Mouse (Mus musculus) frontal cortex, postnatal 10 days (tissue): ENCODE measurements around the gene Smad3.

Source experiments
- DNase-seq, 2 experiments: peaks; one replicate each; pipeline ENCODE4 v3.0.0; 2022; ENCODE audit warnings: low spot score in 2 of 2, mixed read lengths in 1 of 2

Gene Smad3

GRCm38 (mm10) chr9:63774854-63775483, 17.2 kb upstream of the Smad3 start:
- no peak for DNase-seq

- DNase-seq: no peak
These were observed 14.7 kb upstream of the Smad3 start for GRCm38 (mm10) chr9:63772452-63772851.

GRCm38 (mm10) chr9:63771676-63772075, 13.9 kb upstream of the Smad3 start:
- no peak for DNase-seq

DNA sequence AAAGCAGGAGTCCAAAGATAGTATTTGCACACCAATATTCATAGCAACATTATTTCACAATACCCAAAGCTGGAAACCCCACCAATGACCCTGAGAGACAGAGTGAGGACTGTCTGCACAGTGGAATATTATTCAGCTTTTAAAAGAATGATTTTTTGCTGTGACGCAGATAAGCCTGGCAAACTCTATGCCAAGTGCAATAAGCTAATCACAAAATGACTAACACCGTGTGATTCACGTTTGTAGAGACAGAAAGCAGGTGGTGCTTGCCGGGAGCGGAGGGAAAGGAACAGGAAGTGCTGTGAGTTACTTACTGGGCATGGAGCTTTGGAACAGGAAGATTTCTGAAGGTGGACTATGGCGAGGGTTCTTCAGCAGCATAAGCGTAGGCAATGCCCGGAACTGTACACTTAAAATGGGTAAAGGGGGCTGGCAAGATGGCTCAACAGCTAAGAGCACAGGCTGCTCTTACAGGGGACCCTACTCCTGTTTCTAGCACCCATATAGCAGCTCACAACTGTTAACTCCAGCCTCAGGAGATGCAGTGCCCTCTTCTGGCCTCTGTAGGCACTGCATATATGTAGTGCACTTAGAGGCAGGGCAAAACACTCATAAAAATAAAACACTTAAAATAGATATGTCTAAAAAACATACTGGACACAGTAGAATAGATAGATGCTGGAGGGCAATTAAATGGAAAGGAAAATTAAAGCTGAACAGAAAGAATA, 3.7 kb upstream of the Smad3 start:
- DNase-seq: no peak

DNA sequence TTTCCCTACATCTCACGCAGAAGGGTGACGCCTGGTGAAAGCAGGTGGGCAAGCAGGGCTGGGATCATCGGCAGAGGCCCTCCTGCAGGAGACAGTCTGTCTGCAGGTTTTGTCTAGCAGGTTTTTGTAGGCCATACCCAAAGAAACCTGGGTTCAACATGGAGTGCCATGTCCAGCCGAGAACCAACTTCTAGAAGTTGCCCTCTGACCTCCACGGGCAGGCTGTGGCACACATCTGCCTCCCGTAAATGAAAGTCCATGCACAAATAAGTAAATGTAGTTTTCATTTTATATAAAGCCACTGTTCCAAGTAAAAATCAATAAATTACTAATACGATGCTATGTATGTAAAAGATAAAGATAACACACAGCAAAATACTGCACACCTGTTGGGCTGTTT, 3.0 kb upstream of the Smad3 start:
- no peak for DNase-seq

GRCm38 (mm10) chr9:63759973-63760722, 2.4 kb upstream of the Smad3 start:
- no peak for DNase-seq

DNA sequence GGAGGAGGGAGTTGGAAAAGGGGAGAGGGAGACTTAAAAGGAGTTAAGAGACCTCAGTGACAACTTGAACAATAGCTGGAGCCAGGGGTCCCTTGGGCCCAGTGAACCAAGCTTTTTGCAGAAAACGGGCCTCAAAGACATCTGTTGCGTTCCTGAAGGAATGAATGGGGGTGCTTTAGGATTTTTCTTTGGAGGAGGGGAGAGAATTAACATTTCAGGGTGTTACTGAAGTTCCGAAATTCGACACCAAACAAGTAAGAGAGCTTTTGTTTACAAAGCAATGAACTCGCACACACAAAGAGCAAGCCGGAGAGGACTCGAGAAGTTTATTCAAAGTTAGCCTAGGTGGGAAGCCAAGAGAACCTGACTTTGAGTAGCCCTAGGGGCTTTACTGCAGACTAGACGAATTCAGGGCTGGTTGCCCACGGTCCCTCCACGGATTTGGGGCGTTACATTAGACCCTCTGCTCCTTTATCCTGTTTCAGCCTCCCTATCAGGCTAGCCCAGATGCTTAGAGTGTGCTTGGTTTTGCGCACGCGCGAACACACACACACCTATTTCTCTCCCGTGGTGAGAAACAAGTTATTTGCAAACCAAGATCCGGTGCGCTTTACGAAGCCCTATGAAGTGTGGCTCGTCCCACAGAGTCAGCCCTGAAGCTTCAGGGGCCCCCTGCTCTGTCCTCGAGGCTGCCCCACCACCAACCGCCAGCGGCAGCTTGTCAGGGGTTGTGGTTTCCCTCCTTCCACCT, 1.0 kb upstream of the Smad3 start:
- DNase-seq: no peak

GRCm38 (mm10) chr9:63757462-63757772, 377 bp downstream of the Smad3 start:
- DNase-seq: no peak

GRCm38 (mm10) chr9:63756581-63757461, 973 bp downstream of the Smad3 start:
- peak; percentile 55 to 56 for DNase-seq

DNA sequence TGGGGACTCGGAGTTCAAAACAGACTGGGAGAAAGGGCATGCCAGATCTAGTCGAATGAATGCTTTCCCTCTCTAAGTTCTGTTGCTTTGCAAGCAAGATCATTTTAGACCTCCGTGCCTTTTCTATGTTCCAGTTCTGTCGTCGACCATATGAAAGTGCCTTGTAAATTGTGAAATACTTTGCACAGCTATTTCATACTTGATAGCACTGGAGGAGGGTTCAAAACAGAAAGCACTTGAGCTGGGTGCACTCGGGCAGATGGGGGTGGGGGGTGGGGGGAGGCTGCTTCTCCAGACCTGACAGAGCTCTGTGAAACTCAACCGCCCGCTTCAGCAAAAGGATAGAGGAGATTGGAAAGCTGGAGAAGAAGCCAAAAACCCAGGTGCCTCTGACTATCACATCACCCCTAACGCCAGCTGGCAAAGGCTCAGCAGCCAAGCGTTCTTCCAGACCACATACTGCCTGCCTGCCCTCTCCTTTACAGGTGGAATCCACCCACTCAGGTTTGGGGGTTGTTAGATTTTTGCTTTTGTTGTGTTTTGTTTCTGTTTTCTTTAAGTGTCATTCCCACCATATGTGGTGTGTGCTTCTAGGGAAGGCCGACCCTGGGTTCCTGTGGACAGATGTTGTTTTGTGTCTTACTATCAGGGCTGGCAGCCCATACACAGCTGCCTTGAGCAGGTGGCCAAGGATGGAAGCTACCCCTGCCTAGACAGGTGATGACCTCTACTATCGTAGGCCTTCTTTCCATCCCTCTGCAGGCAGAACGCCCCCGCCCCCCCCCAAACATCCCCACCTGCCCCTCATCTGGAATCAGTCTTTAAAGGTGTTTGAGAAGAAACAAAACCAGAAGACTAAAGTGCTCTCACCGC, 1.9 kb downstream of the Smad3 start:
- DNase-seq: no peak

DNA sequence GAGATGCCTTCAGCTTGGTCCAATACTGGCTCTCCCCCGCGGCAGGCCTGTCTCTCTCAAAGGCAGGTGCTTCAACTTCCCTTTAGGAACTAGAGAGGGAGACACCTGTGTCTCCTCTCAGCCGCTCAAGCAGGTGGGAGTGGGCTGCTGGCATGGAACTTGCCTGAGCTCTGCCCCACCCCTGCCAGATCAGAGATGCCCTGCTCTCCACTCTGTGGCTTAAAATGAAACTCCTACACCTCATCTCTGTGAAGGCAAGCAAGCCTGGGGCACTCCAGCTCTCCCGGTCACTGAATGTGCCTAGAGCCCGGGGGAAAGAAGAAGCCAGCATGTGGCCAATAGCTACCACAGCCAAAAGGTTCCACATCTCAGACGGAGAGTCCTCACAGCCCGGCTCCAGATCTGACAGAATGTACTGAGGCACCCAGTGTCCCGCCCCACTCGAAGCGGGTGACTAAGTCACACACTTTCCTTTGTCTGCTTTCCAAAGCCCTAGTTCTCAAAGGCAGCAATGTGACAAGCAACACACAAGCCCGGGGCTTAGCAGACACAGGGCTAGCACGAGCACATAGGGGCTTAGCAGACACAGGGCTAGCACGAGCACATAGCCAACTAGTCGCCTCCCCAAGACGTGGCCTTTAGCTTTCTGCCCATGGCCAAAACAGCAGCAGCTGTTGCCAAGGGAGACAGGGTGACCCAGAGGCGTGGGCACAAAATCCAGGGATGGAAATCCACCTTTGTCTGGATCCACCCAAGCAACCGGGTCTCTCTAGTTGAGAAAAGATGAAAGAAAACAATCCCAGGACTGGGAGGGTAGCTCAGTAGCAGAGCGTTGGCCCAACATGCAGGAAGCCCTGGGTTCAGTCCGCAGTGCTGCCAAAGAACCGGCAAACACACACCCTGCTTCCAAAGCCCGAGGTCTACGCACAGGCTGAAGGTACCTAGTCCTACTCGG, 3.0 kb downstream of the Smad3 start:
- DNase-seq: no peak

GRCm38 (mm10) chr9:63754039-63754438, 3.8 kb downstream of the Smad3 start:
- no peak for DNase-seq

DNA sequence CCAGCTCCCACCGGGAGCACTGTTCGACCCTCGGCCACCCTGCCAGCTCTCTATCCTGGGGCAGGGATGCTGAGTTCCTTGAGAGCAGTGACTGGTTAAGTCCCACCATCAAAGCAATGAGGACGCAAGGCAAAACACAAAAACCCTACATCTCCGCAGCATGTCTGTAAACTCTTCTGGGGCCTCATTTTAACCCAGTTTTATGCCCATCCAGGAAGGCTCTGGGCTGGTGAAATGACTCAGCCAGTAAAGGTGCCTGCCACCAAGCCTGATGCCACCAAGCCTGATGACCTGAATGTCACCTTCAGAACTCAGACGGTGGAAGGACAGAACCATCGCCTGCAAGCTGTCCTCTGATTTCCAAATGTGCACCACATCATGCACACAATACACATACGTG, 4.4 kb downstream of the Smad3 start:
- no peak for DNase-seq

- no peak for DNase-seq
These were observed 5.2 kb downstream of the Smad3 start for GRCm38 (mm10) chr9:63752576-63752975.

DNA sequence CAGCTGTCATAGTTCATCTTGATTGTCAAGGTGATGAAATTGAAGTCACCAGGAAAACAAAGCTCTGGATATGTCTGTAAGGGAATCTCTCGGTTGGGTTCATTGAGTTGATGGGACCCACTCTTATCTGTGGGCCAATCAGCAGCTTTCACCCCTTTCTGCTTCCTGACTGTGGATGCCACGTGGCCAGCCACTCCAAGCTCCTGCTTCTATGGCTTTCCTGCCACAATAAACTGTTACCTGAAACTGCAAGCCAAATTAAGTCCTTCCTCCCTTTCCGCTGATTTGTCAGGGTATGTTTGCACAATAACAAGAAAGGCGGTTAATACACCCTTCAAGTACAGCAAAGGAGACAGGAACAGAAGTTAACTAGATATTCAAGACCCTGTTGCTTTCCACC, 6.5 kb downstream of the Smad3 start:
- DNase-seq: no peak

- no peak for DNase-seq
These were observed 7.3 kb downstream of the Smad3 start for GRCm38 (mm10) chr9:63750360-63750974.

DNA sequence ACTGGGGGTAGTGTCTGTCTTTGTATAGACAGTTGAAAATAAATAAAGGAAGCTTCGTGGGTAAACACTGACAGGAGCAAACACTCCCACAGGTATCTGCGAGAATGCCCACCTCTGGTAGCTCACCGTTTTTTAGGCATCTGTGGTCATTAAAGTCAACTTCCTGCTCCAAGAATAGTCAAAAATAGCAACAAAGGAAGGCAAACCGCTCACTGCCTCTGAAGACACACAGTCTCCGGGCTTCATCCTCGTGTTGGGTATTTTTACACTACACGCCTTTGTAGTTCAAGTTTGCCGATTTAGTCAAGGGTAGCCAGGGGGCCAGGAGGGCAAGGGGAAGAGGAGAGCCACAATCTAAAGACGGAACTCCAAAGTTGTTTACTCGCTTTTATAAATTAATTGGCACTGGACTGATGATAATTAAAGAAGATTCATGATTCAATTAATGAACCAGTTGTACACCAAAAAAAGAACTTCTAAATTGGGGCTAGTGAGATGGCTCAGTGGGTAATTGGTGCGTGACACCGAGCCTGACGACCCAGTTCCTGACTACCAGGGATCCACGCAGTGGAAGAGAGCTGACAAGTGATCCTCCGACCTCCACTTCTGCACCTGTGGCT, 8.4 kb downstream of the Smad3 start:
- no peak for DNase-seq

DNA sequence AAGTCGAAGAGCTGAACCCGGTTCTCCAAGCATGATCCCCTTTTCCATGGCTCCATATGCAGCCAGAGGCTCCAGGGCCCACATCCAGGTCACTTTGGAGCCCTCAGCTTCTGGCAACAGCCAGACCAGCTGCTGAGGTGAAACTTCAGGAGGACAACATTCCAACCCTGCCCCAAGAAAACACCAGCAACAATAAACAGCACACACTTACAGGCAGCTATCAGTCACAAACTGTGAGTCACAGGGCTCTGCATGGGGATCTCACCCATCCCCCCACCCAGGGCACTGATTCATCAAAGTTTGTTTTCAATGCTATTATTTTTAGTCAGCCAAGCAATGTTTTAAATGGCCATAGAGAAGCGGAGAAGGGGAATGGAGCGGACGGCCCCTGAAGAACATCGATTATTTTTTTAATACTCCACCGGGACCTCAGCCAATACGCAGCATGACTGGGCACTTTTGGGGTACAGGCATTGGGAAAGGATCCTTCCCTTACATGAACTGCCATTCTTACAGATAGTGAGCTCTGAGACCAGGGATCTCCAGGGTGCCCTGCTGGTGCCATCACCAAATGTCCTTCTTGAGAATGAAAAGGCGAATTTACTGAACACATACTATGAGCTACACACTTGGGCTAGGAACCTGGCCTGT, 10.0 kb downstream of the Smad3 start:
- no peak for DNase-seq
